Mouse (Mus musculus) common myeloid progenitor, adult 5-6 weeks (primary cell): ENCODE data around the gene Klhl40. TPM values are rescaled to one million over a fixed set of nuclear protein-coding genes. Genes with fewer than 3 reads are reported as not detected.

ENCODE experiments used
- ATAC-seq: replicated peaks from 2 replicates; pipeline ENCODE4 v1.8.0; 2016; ENCODE audit warnings: low read depth, mild to moderate bottlenecking, moderate TSS enrichment, inconsistent platforms; ENCODE audit not compliant: poor library complexity, severe bottlenecking
- total RNA-seq: library from RNA; stranded (forward); fragments of 200-1000, 187-1606 nt; gene quantifications from 2 replicates; pipeline ENCODE4 v1.2.3, GENCODE M21; 2017

The Klhl40 gene
- total RNA-seq, 1 experiment from 2014 or later = 0.59 TPM

DNA sequence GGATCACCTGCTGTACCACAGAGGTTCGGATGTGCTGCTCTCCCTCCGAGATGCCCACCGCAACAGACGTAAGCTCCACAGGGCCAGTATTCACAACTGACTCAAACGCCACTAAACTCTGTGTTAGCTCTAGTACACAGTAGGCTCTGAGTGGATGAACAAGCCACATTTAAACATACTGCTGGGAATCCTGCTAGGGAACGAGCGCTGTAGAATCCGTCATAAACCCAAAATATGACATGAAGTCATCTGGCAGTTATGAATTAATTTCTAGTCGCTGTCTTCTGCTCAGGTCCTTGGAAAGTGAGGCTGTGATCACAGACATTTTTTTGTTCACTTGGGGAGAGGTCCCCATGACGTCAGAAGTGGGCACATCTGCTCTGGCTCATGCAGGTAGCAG lies 1.5 kb upstream of the Klhl40 start:
- no peak for ATAC-seq

DNA sequence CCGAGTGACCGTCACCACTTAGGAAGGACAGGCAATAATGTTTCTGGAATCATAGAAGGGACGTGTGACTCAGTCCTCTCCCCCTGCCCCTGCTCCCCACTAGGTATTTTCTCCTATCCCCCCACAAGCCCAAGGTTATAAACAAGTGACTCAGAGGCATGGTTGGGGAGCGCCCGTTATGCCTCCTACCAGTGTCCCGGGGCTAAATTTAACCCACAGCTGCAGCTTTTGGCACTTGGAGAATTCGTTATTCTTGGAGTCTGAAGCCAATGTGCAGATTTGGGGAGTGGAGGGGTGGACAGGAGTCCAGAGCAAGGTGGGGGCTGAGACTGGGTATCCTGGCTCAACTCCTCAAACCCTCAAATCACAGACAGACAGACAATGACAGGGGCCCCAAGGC lies 896 bp upstream of the Klhl40 start:
- ATAC-seq = no peak

DNA sequence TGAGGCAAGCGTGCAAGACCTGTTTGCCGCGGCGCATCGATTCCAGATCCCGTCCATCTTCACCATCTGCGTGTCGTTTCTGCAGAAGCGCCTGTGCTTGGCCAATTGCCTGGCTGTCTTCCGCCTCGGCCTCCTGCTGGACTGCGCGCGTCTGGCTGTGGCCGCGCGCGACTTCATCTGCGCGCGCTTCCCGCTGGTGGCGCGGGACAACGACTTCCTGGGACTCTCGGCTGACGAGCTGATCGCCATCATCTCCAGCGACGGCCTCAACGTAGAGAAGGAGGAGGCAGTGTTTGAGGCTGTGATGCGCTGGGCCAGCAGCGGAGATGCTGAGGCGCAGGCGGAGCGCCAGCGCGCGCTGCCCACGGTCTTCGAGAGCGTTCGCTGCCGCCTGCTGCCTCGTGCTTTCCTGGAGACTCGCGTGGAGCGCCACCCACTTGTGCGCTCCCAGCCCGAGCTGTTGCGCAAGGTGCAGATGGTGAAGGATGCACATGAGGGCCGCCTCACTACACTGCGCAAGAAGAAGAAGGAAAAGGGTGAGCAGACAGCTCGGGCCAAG lies 738 bp downstream of the Klhl40 start:
- ATAC-seq = peak; percentile 50; the same call in 1 of the 2 replicates

- ATAC-seq = no peak
These were observed 7.4 kb downstream of the Klhl40 start for GRCm38 (mm10) chr9:121784801-121785200.

DNA sequence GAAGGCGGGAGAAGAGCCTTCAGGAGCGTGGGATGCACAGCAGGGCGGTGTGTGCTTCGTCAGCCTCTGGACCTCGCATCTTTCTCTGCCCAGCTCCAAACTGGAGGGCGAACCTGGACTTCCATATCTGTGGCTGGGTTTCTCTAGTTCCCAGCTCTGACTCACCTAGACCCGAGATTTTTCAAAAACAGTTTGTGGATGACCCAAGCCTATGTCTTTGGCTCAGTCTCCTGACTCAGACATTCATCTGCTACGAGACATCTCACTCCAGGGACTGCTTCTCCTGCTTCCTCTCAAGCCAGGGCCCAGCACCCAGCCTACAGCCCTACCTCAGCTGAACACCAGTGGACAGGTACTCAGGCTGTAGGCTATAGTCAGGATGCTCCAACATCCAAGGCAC lies 7.9 kb downstream of the Klhl40 start:
- ATAC-seq = no peak

- no peak for ATAC-seq
These were observed 9.0 kb downstream of the Klhl40 start for GRCm38 (mm10) chr9:121786359-121786758.

DNA sequence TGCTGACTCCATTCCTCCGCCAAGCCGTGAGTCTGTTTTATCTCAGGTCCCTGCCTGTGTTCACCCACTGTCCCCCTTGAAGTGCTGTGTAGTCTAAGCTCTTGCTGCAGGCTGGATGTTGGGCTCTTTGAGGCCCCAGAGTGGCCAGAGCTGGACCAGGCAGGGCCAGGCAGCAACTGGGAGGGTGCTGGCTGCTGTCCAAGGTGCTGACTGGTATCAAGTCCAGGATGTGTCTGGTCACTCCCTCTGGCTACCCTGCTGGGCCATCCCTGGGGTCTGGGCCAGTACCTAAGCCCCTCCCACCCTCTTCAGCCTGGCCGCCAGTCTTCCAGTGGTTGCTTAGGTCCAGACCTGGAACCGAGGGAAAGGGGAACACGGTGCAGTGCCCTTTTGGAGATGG lies 13.8 kb downstream of the Klhl40 start:
- peak; percentile 81 for ATAC-seq

- no peak for ATAC-seq
These were observed 14.5 kb downstream of the Klhl40 start, which contains the start of gene Hhatl for GRCm38 (mm10) chr9:121791757-121792521. Gene Hhatl, minus strand, starts transcription at chr9:121792507.

DNA sequence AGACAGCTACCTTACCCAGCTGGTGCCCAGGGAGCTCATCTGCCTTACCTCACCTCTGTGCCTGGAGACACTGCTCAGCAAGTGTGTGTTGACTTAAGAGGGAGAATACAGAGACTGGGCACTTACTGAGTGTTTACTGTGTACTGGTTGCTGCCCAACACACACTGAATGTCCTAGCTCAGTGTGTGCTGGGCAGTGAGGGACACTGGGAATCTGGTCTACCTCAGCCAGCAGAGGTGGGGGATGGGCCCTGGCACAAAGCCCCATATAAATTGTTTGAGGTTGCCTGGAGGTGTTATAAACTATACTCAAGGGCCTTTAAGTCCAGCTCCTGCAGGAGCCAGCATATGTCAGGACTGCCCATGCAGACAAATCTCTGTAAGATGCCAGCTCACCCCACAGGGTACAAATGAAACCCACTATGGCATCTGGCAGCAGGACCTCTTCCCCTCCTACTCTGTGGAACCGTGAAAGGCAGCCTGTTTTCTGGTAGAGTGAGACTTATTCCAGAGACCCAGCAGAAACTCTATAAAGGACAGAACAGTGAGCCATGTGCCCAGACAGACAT lies 17.6 kb downstream of the Klhl40 start:
- no peak for ATAC-seq

- no peak for ATAC-seq
These were observed 20.3 kb downstream of the Klhl40 start for GRCm38 (mm10) chr9:121797722-121798121.

GRCm38 (mm10) chr9:121798887-121799520 lies 21.6 kb downstream of the Klhl40 start:
- no peak for ATAC-seq

DNA sequence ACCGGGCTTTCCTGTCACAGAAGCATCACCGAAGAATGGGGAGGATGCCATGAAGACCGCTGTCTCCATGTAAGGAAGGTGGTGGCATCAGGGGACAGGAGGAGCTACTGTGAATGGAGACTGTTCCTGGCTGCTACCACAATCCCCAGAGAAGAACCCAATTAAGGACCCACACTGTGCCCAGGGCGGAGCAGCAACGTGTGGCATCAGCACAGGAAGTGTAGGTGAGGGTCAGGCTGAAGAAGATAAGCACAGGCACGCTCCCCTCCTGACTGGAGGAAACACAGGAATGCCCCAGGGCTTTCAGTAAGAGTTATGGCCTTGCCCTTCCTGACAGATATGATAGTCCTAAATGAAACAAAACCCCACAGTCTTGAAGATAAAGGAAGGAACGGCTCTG lies 25.3 kb downstream of the Klhl40 start:
- ATAC-seq = peak; percentile 64

GRCm38 (mm10) chr9:121807546-121807945 lies 30.1 kb downstream of the Klhl40 start:
- no peak for ATAC-seq

GRCm38 (mm10) chr9:121807947-121808346 lies 30.5 kb downstream of the Klhl40 start:
- ATAC-seq = no peak

DNA sequence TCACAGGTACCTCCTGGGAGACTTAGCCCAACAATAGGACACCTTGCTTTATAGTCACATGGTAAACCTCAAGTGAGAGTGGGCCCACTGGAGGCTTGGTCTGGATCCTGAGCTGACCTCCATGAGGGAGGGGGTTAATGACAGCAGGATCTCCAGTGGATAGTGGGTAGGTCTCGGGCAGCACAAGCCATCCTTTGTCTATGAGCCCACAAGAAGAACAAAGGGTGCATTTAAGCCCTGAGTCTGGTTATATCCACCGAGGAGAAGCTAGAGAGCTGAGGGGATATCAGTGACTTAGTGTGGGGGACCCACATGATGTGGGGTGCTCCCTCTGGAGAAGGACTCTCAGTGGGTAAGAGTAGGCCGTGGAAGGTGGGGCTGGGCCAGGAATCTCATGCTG lies 31.1 kb downstream of the Klhl40 start:
- no peak for ATAC-seq

GRCm38 (mm10) chr9:121810081-121810821 lies 32.8 kb downstream of the Klhl40 start:
- no peak for ATAC-seq

DNA sequence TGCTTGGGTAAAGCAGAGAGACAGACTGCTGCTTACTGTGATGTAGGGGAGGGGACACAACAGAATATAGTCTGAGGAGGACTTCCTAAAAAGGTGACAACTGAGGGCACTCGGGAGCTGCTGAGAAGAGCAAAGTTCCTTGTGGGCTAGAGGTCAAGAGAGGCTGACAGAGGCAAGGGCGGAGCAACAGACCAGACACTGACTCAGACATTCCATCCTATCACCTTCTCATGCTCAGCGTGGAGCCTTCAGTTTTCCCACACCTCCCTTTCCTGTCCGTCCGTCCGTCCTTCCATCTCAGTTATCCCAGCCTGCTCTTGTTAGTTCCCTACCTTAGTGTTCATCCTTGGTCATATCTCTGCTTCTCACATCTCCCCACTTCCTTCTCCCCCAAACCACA lies 37.8 kb downstream of the Klhl40 start:
- 0 out of 2 replicates have a peak, but pooled peaks have one; percentile 22 for ATAC-seq

- no peak for ATAC-seq
These were observed 41.8 kb downstream of the Klhl40 start for GRCm38 (mm10) chr9:121819073-121819770.

GRCm38 (mm10) chr9:121819771-121820471 lies 42.5 kb downstream of the Klhl40 start:
- no peak for ATAC-seq
